Mouse (Mus musculus): ENCODE results near the gene Selenov.

GRCm38 (mm10) chr7:28263786-28264185 is 27.2 kb downstream of the Selenov start:
- no peak for TF ChIP-seq POLR2A (IDR thresholded peaks at IDR 0.05; ENCODE audit: control insufficient read depth, extremely low read depth, insufficient read depth, low read length, poor library complexity)
- no peak for TF ChIP-seq CTCF (IDR thresholded peaks at IDR 0.05; ENCODE audit: borderline replicate concordance, control insufficient read depth, extremely low read depth, insufficient read depth, low read length, poor library complexity)

Data from thymus, adult 2 months (tissue).